Mouse (Mus musculus) cortical plate, adult 2 months (tissue): ENCODE measurements at regions not wholly inside any gene's neighbourhood (a gene's known extent, or its start where the extent isn't known, plus 50 kb on each side); places are given as distances from the start of the nearest gene placed in this dataset.

ENCODE experiments used
- H3K27ac ChIP-seq: fragments of 200-500 bp; 2 replicates; pipeline ENCODE4 v1.5.1; 2012; ENCODE audit warnings: low read length, control low read depth, inconsistent platforms; ENCODE audit not compliant: insufficient read depth
- H3K4me1 ChIP-seq: fragments of 200-500 bp; 2 replicates; pipeline ENCODE4 v1.6.1; 2011; ENCODE audit warnings: low read length; ENCODE audit not compliant: control insufficient read depth, insufficient read depth
- H3K4me3 ChIP-seq: fragments of 200-500 bp; 2 replicates; pipeline ENCODE4 v1.5.1; 2011; ENCODE audit warnings: mild to moderate bottlenecking, low read length, control low read depth; ENCODE audit not compliant: insufficient read depth
- CTCF ChIP-seq: fragments of 200-500 bp; IDR thresholded peaks from 2 replicates; pipeline ENCODE4 v1.5.1; 2011; ENCODE audit warnings: mild to moderate bottlenecking, control low read depth, low read length; ENCODE audit not compliant: insufficient read depth; ENCODE audit errors: extremely low read depth
- POLR2A ChIP-seq: fragments of 200-500 bp; IDR thresholded peaks from 2 replicates; pipeline ENCODE4 v1.6.1; 2011; ENCODE audit warnings: mild to moderate bottlenecking, low read length, control low read depth; ENCODE audit not compliant: insufficient read depth; ENCODE audit errors: extremely low read depth

DNA sequence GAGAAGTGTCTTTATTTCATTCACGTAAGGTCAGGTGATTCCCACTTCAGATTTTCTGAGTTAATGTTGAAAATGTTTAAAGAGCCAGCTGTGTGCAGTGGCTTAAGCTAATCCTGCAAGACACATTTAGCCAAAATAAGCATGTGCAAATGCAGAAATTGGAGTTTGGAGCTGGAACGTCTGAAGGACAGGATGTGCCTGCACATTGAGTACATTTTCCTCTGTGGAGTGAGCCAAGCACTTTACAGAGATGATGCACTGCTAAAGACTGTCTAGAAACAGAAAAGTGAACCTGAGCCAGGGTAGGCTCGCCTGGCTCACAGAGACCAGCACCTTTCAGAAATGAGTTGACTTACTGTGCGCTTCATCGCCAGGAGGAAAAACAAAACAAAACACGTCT is 137.1 kb downstream of the CK137956 start:
- Histone ChIP-seq H3K27ac (no peak overlapping the region), H3K4me1 (peaks cover 2% of the 10 kb centered on the region), H3K4me3 (no peak overlapping the region)
- TF ChIP-seq CTCF, result no peak
- TF ChIP-seq POLR2A, result no peak

DNA sequence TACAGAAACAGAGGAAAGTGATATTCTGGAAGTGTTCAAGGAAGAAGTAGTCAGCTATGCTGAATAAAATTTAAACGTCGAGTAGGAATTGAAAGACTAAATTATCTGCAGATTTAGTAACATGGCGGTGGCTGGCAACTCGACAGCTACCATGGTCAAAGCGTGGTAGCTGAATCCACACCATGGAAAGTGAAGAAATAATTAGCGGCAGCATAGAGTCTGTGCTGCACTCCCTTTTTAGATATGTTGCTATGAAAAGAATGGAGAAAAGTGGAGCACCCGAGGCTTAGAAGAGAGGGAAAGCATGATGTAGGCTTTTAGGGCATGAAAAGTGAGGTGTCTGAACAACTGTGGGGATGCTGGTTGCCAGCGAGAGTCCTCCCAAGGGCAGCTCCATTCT is 143.8 kb downstream of the CK137956 start:
- no peak overlapping the region for H3K4me3 ChIP-seq
- TF ChIP-seq CTCF, result no peak
- no peak for TF ChIP-seq POLR2A
- no peaks in the 10 kb centered on the region for H3K4me1 ChIP-seq
- no peak overlapping the region for H3K27ac ChIP-seq

DNA sequence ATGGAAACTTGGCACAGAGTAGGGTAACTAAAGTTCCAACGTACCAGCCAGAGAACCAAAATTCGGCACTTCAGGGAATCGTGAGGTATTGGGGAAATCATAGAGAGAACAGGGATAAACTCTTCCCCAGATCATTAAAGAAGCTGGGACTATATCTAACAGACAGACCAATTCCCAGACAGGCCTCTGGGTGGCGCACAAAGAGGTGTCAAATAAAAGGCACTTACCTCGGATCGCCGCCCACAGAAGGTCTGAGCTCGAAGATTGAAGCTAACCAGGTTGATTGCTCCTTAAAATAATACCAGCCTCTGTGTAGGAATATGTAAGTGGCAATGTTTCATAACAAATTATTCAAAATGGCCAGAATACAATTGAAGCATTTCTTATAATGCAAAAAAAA is 151.2 kb downstream of the CK137956 start:
- H3K4me1 ChIP-seq, result no peaks in the 10 kb centered on the region
- TF ChIP-seq POLR2A (no peak), CTCF (no peak)
- H3K4me3 ChIP-seq, result no peak overlapping the region
- no peak overlapping the region for H3K27ac ChIP-seq

DNA sequence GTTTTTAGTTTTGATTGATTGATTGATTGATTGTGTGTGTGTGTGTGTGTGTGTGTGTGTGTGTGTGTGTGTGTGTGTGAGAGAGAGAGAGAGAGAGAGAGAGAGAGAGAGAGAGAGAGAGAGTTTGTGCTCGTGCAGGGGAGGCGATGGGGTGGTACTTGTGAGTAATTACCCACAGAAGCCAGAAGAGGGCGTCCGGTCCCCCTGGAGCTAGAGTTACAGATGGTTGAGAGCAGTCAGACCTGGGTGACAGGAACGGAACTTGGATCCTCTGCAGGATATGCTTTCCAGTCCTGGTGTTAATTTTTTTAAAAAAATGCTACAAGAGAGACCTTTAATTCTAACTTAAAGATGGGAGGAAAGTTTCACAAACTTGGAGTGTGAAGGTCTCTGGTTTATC is 151.7 kb downstream of the CK137956 start:
- Histone ChIP-seq H3K27ac (no peak overlapping the region), H3K4me1 (no peaks in the 10 kb centered on the region), H3K4me3 (no peak overlapping the region)
- TF ChIP-seq POLR2A (no peak), CTCF (0 out of 2 replicates have a peak, but pooled peaks have one; percentile 3)

DNA sequence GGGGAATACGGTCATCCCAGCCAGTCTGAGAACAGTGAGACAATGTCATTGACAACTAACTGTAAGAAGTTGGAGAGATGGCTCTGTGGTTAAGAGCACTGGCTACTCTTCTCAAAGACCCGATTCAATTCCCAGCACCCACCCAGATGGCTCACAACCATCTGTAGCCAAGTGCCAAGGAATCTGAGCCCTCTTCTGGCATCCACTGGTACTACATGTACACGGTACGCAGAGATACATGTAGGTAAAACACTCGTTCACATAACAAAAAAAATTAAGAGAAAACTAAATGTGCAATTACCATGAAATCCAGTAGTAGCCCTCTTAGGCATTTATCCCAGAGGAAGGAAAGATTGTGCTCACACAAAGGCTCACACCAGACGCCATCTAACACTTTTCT is 156.1 kb downstream of the CK137956 start:
- TF ChIP-seq POLR2A, result no peak
- TF ChIP-seq CTCF, result no peak
- Histone ChIP-seq H3K27ac (no peak overlapping the region), H3K4me1 (no peaks in the 10 kb centered on the region), H3K4me3 (no peak overlapping the region)

DNA sequence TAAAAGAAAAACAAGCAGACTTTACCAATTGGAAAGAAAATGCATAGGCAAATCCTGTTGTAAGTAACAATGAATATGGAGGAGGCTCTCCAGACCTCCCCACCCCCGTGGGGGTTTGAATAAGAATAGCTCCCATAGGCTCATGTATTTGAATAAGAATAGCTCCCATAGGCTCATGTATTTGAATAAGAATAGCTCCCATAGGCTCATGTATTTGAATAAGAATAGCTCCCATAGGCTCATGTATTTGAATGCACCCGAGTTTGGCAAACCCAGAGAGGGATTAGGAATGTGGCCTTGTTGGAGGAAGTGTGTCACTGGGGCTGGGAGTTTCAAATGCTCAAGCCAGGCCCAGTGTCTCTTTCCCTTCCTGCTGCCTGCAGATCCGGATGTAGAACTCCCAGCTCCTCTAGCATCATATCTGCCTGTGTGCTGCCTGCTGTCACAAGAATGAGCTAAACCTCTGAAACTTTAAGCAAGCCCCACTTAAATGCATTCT is 158.7 kb downstream of the CK137956 start:
- TF ChIP-seq CTCF, result no peak
- TF ChIP-seq POLR2A, result no peak
- Histone ChIP-seq H3K27ac (no peak overlapping the region), H3K4me1 (no peaks in the 10 kb centered on the region), H3K4me3 (no peak overlapping the region)

DNA sequence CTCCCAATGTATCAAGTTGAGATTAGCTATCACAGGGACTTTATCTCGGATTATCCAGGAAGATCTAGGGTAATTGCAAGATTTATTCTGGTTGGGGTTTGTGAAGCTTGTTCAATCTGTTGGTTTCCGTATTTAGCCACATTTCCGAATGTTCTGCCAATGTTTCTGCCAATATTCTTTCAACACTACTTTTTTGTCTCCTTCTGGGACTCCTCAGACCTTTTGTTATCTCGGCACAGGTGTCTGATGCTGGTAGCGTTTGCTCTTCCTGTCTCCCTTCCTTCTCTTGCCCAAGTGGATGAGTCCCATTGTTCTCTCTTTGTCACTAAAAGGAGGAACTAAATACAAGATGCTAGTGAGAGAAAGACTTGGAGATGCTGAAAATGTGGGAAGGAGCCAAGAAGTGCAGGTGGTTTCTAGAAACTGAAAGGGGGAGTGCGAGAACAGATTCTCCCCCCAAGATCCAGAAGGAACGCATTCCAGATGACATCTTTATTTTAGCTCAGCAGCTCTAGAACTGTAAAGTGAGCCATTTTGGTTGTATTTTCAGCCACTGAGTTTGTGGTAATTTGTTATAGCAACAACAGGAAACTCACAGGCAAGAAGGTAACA is 159.7 kb downstream of the CK137956 start:
- no peak overlapping the region for H3K4me3 ChIP-seq
- TF ChIP-seq CTCF (no peak), POLR2A (no peak)
- H3K4me1 ChIP-seq, result no peaks in the 10 kb centered on the region
- no peak overlapping the region for H3K27ac ChIP-seq

DNA sequence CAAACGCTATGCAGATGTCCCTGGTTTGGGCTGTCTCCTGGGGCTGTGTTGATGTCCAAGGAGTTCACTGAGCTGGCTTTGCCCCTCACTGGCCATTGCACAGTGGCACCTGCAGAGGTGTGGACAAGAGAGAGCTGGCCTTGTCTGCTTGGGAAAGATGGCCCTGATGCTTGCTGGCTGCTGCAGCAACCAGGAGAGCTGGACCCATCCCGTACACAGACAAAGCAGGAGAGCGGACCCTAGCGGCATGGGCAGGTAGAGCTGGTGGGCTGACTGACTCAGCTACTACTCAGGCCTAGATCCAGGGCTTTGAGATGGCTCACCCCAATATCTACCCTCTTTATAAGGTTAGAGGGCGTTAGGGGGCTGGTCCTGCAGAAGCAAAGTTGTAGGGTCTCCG is 161.7 kb downstream of the CK137956 start:
- no peak for TF ChIP-seq POLR2A
- 0 out of 2 replicates have a peak, but pooled peaks have one; percentile 7 for TF ChIP-seq CTCF
- Histone ChIP-seq H3K4me3 (no peak overlapping the region), H3K27ac (no peak overlapping the region), H3K4me1 (no peaks in the 10 kb centered on the region)

DNA sequence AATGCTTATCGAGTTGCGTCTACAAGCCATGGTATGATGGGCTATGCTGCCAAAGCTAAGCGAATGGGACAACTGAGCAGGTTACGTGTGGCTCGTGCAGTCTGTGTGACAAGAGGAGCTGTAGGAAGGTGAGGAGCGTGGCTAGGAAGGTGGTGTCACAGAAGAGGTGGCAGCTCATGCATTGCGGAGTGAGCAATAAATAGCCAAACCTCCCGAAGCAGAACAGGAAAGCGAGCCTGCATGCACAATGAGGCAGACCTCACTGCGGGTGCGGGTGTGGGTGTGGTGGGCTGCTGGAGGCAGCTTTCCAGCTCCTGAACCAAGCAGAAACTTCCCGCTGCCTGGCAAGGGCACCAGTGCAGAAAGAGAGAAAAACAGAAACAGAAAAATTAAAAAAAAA is 181.5 kb downstream of the CK137956 start:
- TF ChIP-seq POLR2A, result no peak
- no peak for TF ChIP-seq CTCF
- Histone ChIP-seq H3K27ac (no peak overlapping the region), H3K4me3 (no peak overlapping the region), H3K4me1 (peaks cover 4% of the 10 kb centered on the region)

DNA sequence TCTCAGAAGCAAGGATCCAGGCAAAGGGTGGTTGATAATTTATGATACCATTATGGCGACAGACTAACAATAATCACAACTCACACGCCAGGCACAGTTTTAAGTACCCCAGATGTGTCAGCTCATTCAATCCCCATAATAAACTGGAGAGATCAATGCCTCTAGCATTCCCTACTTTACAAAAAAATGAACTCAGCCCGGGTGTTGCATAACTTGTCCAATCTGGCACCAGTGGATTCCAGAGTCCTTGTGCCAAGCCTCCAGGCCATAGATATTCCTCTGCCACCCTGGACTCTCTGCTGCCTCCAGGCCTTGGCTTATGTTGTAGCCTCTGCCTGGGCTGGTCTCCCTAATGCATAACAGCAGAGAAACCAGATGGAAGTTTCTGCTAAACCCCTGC is 185.0 kb downstream of the CK137956 start:
- no peak overlapping the region for H3K4me3 ChIP-seq
- no peak for TF ChIP-seq CTCF
- TF ChIP-seq POLR2A, result no peak
- H3K4me1 ChIP-seq, result peaks cover 4% of the 10 kb centered on the region
- no peak overlapping the region for H3K27ac ChIP-seq
